Comparison of ENCODE assay signal across 8 mouse cellular contexts in the genomic region with DNA sequence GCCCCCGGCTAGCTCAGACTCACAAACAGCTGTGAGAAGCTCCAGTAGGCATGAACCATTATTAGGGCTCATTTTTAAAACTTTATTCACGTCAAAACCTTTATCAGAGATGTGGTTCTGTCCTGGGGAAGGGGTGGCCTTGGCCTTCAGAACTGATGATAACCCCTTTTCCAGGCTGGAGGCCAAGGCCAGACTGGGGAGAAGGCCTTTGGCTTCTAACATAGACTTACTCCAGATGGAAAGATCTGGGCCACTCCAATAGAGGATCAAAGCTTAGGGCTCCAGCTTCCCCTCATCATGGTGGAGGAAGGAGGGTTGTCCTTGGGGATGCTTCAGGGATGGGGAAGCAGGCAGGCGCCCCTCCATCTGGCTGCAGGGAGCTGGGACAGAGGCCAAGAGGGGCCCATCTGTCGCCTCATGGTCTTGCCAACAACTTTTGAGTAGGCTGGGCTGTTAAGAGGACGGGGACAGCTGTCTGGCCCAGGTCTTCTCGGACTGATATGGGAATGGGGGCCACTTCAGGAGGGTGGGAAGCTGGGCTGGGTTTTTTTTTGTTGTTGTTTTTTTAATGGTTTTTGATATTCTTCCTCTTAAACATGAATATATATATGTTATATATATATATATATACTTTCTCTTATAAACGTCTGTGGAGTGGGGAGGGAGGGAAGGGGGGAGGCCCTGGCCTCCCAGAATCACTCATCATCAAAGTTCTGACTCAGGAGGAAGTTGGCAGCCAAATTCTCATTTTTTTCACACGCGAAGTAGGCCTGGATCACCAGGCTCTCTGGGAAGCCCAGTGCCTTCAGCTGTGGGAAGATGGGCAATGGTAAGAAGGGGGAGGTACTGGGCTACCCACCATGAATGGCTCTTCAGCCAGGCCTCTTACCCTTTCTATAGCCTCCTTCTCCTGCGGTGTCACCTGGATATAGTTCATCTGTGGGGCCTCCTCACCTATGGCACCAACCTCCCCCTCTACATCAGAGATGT. TPM values are rescaled to one million over a fixed set of nuclear protein-coding genes. Genes with fewer than 3 reads are reported as not detected.
DNase-seq lines count a peak whose midpoint lies in the region; ATAC-seq and TF ChIP-seq lines count a peak whose summit lies in the region.

No protein-coding gene starts in this region.

- no peak for ATAC-seq in kidney, embryonic 15.5 days (replicated peaks; ENCODE audit: low FRiP score)

- DNase-seq in kidney, adult 9 months, result no peak
- DNase-seq in forebrain, embryonic 10.5 days (ENCODE audit: extremely low spot score, low spot score), result no peak
- peak; percentile 89 to 93 for DNase-seq in layer of hippocampus, postnatal 14 days (ENCODE audit: low spot score in 2 of 2)
- DNase-seq in right cerebral cortex, adult 2 months (ENCODE audit: low spot score in 2 of 2), result peak; percentile 72 to 73
- no peak for DNase-seq in kidney, postnatal 14 days
- no peak for DNase-seq in thymus, adult 18-20 months

- H3K4me1 ChIP-seq in kidney, embryonic 15.5 days, result peaks cover 66% of the 10 kb centered on the region
- H3K4me1 ChIP-seq in bone marrow, adult 2 months (ENCODE audit: control insufficient read depth, insufficient read depth, low read length), result no peaks in the 10 kb centered on the region; the same call in 1 of the 2 replicates
- H3K4me1 ChIP-seq in forebrain, embryonic 10.5 days, result peaks cover 64% of the 10 kb centered on the region

- peaks cover 57% of the 10 kb centered on the region for H3K36me3 ChIP-seq in kidney, embryonic 15.5 days
- H3K36me3 ChIP-seq in forebrain, embryonic 10.5 days (replicated peaks), result peaks cover 60% of the 10 kb centered on the region

- no peak overlapping the region for H3K9ac ChIP-seq in kidney, embryonic 15.5 days

- H3K4me3 ChIP-seq in kidney, embryonic 15.5 days (replicated peaks), result no peak overlapping the region
- H3K4me3 ChIP-seq in bone marrow, adult 2 months (replicated peaks; ENCODE audit: control insufficient read depth, low read depth, low read length), result no peak overlapping the region
- H3K4me3 ChIP-seq in forebrain, embryonic 10.5 days, result peak overlapping the region; percentile 5; the same call in 1 of the 2 replicates

- no peaks in the 10 kb centered on the region for H3K9me3 ChIP-seq in kidney, embryonic 15.5 days (replicated peaks)
- no peaks in the 10 kb centered on the region for H3K9me3 ChIP-seq in forebrain, embryonic 10.5 days

- TF ChIP-seq POLR2A in bone marrow, adult 2 months (IDR thresholded peaks at IDR 0.05; ENCODE audit: borderline replicate concordance, control insufficient read depth, low read depth, low read length), result no peak

- H3K27ac ChIP-seq in kidney, embryonic 15.5 days, result peak overlapping the region; percentile 18; the same call in 1 of the 2 replicates
- 0 out of 2 replicates have a peak overlapping the region, but pooled peaks have one; percentile 12 for H3K27ac ChIP-seq in bone marrow, adult 2 months (ENCODE audit: control insufficient read depth, insufficient read depth, low read depth, low read length, poor library complexity)
- H3K27ac ChIP-seq in forebrain, embryonic 10.5 days, result no peak overlapping the region

- H3K4me2 ChIP-seq in kidney, embryonic 15.5 days, result no peak overlapping the region

- no peaks in the 10 kb centered on the region for H3K27me3 ChIP-seq in kidney, embryonic 15.5 days
- no peaks in the 10 kb centered on the region for H3K27me3 ChIP-seq in forebrain, embryonic 10.5 days (ENCODE audit: poor library complexity, severe bottlenecking)

- 72% methylated on average over 10 of the region's 10 CpGs for WGBS in kidney, embryonic 15.5 days
- WGBS in bone marrow, adult 2 months, result 61% methylated on average over 10 of the region's 10 CpGs
- WGBS in forebrain, embryonic 10.5 days, result 85% methylated on average over 10 of the region's 10 CpGs

- TF ChIP-seq CTCF in bone marrow, adult 2 months (IDR thresholded peaks at IDR 0.05; ENCODE audit: control insufficient read depth, insufficient read depth, low read length), result no peak

RNA-seq across cellular contexts. Expression of a gene that starts 3.8 kb away (rescaled TPM):
- polyA plus RNA-seq in kidney, embryonic 15.5 days (2015; fragmentation: Nextera tagmentation; extraction: Ambion mirVana), result 52.6 and 53.0 TPM in 2 replicates
- polyA plus RNA-seq in bone marrow, adult 2 months (2011; ENCODE audit: insufficient read depth, insufficient read length, low replicate concordance, missing spikeins), result 9.2 and 20.5 TPM in 2 replicates
- polyA plus RNA-seq in forebrain, embryonic 10.5 days (2016; fragmentation: Nextera tagmentation; extraction: Ambion mirVana), result 49.1 and 49.6 TPM in 2 replicates
- total RNA-seq in layer of hippocampus, postnatal 14 days (2021), result 10 to 100 TPM; 19.4 to 20.4 TPM

RNA-seq across cellular contexts. Expression of a gene that starts 5.3 kb away (rescaled TPM):
- 112 and 122 TPM in 2 replicates for polyA plus RNA-seq in kidney, embryonic 15.5 days (2015; fragmentation: Nextera tagmentation; extraction: Ambion mirVana)
- polyA plus RNA-seq in bone marrow, adult 2 months (2011; ENCODE audit: insufficient read depth, insufficient read length, low replicate concordance, missing spikeins), result 169 and 222 TPM in 2 replicates
- 130 and 137 TPM in 2 replicates for polyA plus RNA-seq in forebrain, embryonic 10.5 days (2016; fragmentation: Nextera tagmentation; extraction: Ambion mirVana)
- 10 to 100 TPM; 59.4 to 64.8 TPM for total RNA-seq in layer of hippocampus, postnatal 14 days (2021)

RNA-seq across cellular contexts. Expression of a gene that starts 11.6 kb away (rescaled TPM):
- polyA plus RNA-seq in kidney, embryonic 15.5 days (2015; fragmentation: Nextera tagmentation; extraction: Ambion mirVana), result 1,039 and 1,041 TPM in 2 replicates
- 342 and 475 TPM in 2 replicates for polyA plus RNA-seq in bone marrow, adult 2 months (2011; ENCODE audit: insufficient read depth, insufficient read length, low replicate concordance, missing spikeins)
- polyA plus RNA-seq in forebrain, embryonic 10.5 days (2016; fragmentation: Nextera tagmentation; extraction: Ambion mirVana), result 735 and 764 TPM in 2 replicates
- 100 to 1,000 TPM; 453 to 590 TPM for total RNA-seq in layer of hippocampus, postnatal 14 days (2021)

RNA-seq across cellular contexts. Expression of a gene that starts 12.5 kb away (rescaled TPM):
- 6.3 and 7.0 TPM in 2 replicates for polyA plus RNA-seq in kidney, embryonic 15.5 days (2015; fragmentation: Nextera tagmentation; extraction: Ambion mirVana)
- polyA plus RNA-seq in bone marrow, adult 2 months (2011; ENCODE audit: insufficient read depth, insufficient read length, low replicate concordance, missing spikeins), result 2.2 and 3.3 TPM in 2 replicates
- polyA plus RNA-seq in forebrain, embryonic 10.5 days (2016; fragmentation: Nextera tagmentation; extraction: Ambion mirVana), result 2.9 and 3.5 TPM in 2 replicates
- 1 to 10 TPM; 7.4 to 8.6 TPM for total RNA-seq in layer of hippocampus, postnatal 14 days (2021)

RNA-seq across cellular contexts. Expression of a gene that starts 21.6 kb away (rescaled TPM):
- polyA plus RNA-seq in kidney, embryonic 15.5 days (2015; fragmentation: Nextera tagmentation; extraction: Ambion mirVana), result 102 and 103 TPM in 2 replicates
- polyA plus RNA-seq in bone marrow, adult 2 months (2011; ENCODE audit: insufficient read depth, insufficient read length, low replicate concordance, missing spikeins), result 36.6 and 59.1 TPM in 2 replicates
- 143 and 144 TPM in 2 replicates for polyA plus RNA-seq in forebrain, embryonic 10.5 days (2016; fragmentation: Nextera tagmentation; extraction: Ambion mirVana)
- total RNA-seq in layer of hippocampus, postnatal 14 days (2021), result 10 to 100 TPM; 55.3 to 58.4 TPM

Comparison
In these comparisons a context has a peak if more than half of its experiments do, and no peak if none do; other contexts are left out.
1. DNase-seq: peak in layer of hippocampus, postnatal 14 days (2 of 2) and right cerebral cortex, adult 2 months (2 of 2); none in kidney, adult 9 months (single experiment), forebrain, embryonic 10.5 days (single experiment), kidney, postnatal 14 days (single experiment) and thymus, adult 18-20 months (0 of 2).